Comparison of ENCODE assay signal across 32 mouse cellular contexts in the genomic region with DNA sequence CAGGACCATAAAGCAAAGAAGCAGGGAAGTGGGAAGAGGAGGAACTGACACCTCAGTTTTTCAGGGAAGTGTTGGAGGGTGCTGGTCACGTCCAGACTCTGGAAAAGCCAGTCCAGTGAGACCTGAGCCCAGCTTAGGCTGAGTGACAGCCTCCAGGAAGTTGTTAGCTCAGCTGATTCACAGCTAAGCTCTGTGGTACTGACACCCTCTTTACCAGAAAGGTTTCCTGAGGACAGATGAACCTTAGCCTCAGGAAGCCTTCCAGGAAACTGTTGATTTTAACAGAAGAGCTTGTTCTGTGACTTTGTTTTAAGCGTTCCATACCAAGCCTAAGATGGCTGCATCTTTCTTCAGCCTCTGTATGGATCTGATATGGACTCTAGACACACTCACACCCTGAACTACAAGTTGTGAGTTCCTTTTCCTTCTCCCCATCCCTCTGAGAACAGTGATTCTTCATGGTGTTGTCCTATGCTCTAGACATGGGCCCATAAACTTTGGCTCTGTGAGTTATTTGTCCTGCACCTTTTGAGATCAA. TPM values are rescaled to one million over a fixed set of nuclear protein-coding genes. Genes with fewer than 3 reads are reported as not detected.
DNase-seq lines count a peak whose midpoint lies in the region; ATAC-seq lines count a peak whose summit lies in the region.
"Had no signal": no experiment of that assay in that cellular context is flagged by ENCODE, and none has a peak within 500 bp of the region (broad histone marks: within the 10 kb centered on the region; RNA-seq: fewer than 3 reads in every experiment).

No protein-coding gene starts in this region.

- peak; percentile 88 for ATAC-seq in inflammation-experienced regulatory T-cells, adult 6 months
- ATAC-seq: forebrain, postnatal 0 days; hindbrain, postnatal 0 days; intestine, postnatal 0 days; midbrain, embryonic 16.5 days had no signal

- no peaks in the 10 kb centered on the region for H3K4me1 ChIP-seq in heart, embryonic 10.5 days
- H3K4me1 ChIP-seq: embryonic facial prominence, embryonic 13.5 days; forebrain, embryonic 10.5 days; hindbrain, embryonic 12.5 days; limb, embryonic 15.5 days; liver, embryonic 15.5 days; midbrain, embryonic 10.5 days; neural tube, embryonic 13.5 days had no signal

- no peak overlapping the region for H3K27ac ChIP-seq in heart, embryonic 10.5 days
- H3K27ac ChIP-seq: embryonic facial prominence, embryonic 13.5 days; forebrain, embryonic 10.5 days; hindbrain, embryonic 12.5 days; hindbrain, postnatal 0 days; kidney, postnatal 0 days; limb, embryonic 15.5 days; liver, embryonic 15.5 days; midbrain, embryonic 10.5 days; neural tube, embryonic 13.5 days had no signal

- H3K9me3 ChIP-seq in heart, embryonic 10.5 days, result no peaks in the 10 kb centered on the region
- H3K9me3 ChIP-seq: embryonic facial prominence, embryonic 13.5 days; forebrain, embryonic 10.5 days; hindbrain, embryonic 12.5 days; limb, embryonic 15.5 days; liver, embryonic 15.5 days; midbrain, embryonic 10.5 days; neural tube, embryonic 13.5 days had no signal

- no peak overlapping the region for H3K4me3 ChIP-seq in heart, embryonic 10.5 days
- H3K4me3 ChIP-seq: embryonic facial prominence, embryonic 13.5 days; forebrain, embryonic 10.5 days; hindbrain, embryonic 12.5 days; limb, embryonic 15.5 days; liver, embryonic 15.5 days; midbrain, embryonic 10.5 days; myocyte; neural tube, embryonic 13.5 days had no signal

- 56% methylated on average over 2 of the region's 2 CpGs for WGBS in heart, embryonic 10.5 days

- H3K27me3 ChIP-seq in heart, embryonic 10.5 days (ENCODE audit: insufficient read depth, poor library complexity, severe bottlenecking), result no peaks in the 10 kb centered on the region
- H3K27me3 ChIP-seq: CH12.LX; embryonic facial prominence, embryonic 13.5 days; hindbrain, embryonic 12.5 days; limb, embryonic 15.5 days; liver, embryonic 15.5 days; neural tube, embryonic 13.5 days had no signal

- H3K36me3 ChIP-seq in heart, embryonic 10.5 days, result no peaks in the 10 kb centered on the region
- H3K36me3 ChIP-seq: embryonic facial prominence, embryonic 13.5 days; forebrain, embryonic 10.5 days; hindbrain, embryonic 12.5 days; limb, embryonic 15.5 days; liver, embryonic 15.5 days; midbrain, embryonic 10.5 days; neural tube, embryonic 13.5 days had no signal

- DNase-seq in heart, adult 11 months, result peak; percentile 67
- no peak for DNase-seq in heart, embryonic 10.5 days (ENCODE audit: low spot score)
- peak; percentile 31 for DNase-seq in thymus, postnatal 0 days (ENCODE audit: low spot score)
- no peak for DNase-seq in thymus, postnatal 4 days
- peak; percentile 35 for DNase-seq in thymus, postnatal 25 days
- DNase-seq in yolk sac, embryonic 10.5 days (ENCODE audit: low spot score), result no peak
- no peak for DNase-seq in cerebellum, postnatal 36 days
- DNase-seq: adrenal gland, postnatal 25 days; cerebellum, adult 11-12 months; cerebellum, adult 9-11 months; forebrain, postnatal 0 days; gastrocnemius, postnatal 14 days; heart, postnatal 36 days; kidney, postnatal 4 days; layer of hippocampus, postnatal 36 days; left cerebral cortex, postnatal 4 days; lung, embryonic 14.5 days; lung, postnatal 14 days had no signal

RNA-seq across cellular contexts. Expression of a gene that starts 31.6 kb away (rescaled TPM):
- 0.25 and 0.46 TPM in 2 replicates for polyA plus RNA-seq in heart, embryonic 10.5 days (2016; fragmentation: Nextera tagmentation; extraction: Ambion mirVana)
- polyA plus RNA-seq in thymus, postnatal 0 days (2015; fragmentation: Nextera tagmentation; extraction: Ambion mirVana), result 79.2 and 90.0 TPM in 2 replicates
- polyA plus RNA-seq in inflammation-experienced regulatory T-cells, adult 6 months (2017; shearing (Covaris generic)), result 10 to 100 TPM; 48.9 to 73.3 (median 64.2) TPM
- polyA plus RNA-seq: myocyte had no signal

Comparison
In these comparisons a context has a peak if more than half of its experiments do, and no peak if none do; other contexts are left out.
1. DNase-seq: peak in heart, adult 11 months (single experiment), thymus, postnatal 0 days (single experiment) and thymus, postnatal 25 days (single experiment); none in heart, embryonic 10.5 days (single experiment), thymus, postnatal 4 days (single experiment), yolk sac, embryonic 10.5 days (single experiment) and cerebellum, postnatal 36 days (0 of 2).
2. RNA of a gene that starts 31.6 kb away (polyA plus RNA-seq): 79.2 to 90.0 TPM in thymus, postnatal 0 days and 48.9 to 73.3 TPM in inflammation-experienced regulatory T-cells, adult 6 months; 0.25 to 0.46 TPM in heart, embryonic 10.5 days; every median in the first group is over 10 times any median in the second.